Mouse (Mus musculus) brain, adult 2 months (tissue): ENCODE results near the gene Fetub.

Experiments used
- DNase-seq: peaks from one replicate; pipeline ENCODE4 v3.0.0; 2011; ENCODE audit warnings: low read depth, low spot score

The Fetub gene

DNA sequence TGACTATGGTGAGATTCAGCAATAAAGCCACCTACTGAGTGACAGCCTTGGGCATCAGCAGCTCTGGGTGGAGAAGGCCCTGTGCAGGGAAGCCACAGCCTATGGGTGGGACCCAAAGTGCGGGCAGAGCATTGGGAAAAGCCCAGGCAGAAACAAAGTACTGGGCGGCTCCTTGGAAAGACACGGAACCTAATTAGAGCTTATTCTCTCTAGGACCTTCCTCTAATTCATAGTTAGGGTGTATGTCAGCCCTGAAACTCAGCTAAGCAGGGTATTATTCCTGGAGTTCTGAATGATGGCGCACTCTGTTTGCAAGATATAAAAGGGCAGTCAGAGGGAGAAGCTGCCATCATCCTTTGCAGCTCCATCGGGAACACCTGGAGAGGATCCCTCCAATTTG lies at the start of gene Fetub:
Fetub (plus strand) TSS at position 301 of the 400 bp plus-strand sequence.
- no peak for DNase-seq

DNA sequence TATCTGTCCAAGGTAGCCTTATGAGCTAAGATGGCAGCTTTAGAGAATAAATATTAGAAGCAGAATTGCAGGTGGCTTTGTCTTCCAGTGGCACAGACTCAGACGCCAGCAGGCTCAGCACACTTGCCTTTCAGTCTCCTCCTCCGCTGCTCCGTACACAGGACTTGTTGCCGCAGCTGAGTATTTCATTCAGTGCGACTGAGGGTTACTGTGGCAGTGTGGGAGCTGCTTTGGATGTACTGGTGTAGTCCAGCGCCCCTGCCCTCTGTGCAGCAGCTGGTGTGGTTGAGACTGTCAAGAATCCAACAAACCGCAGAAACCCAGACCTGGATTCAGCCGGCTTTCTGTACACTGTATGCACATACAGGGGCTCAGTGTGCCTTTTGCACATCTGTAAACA lies 45.7 kb upstream of the Fetub start:
- peak; percentile 16 for DNase-seq

DNA sequence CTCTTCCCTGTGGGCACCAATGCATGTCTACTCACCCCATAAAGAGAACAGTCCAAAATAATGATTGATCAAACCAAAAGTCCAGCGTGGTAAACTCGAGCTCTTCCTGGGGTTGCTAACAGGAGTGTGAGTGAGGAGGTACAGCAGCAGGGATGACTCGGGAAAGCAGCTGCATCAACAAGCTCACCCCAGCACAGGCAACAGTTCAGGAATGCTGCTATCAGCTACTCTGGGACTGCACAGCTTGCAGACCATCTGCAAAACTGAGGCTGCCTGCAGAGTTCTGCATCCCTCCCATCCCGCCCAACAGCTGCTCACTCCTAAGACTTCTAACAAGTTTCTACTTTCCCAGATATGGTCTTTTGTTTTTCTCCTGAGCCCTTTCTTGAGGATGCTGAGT lies 44.8 kb upstream of the Fetub start:
- DNase-seq = peak; percentile 57

DNA sequence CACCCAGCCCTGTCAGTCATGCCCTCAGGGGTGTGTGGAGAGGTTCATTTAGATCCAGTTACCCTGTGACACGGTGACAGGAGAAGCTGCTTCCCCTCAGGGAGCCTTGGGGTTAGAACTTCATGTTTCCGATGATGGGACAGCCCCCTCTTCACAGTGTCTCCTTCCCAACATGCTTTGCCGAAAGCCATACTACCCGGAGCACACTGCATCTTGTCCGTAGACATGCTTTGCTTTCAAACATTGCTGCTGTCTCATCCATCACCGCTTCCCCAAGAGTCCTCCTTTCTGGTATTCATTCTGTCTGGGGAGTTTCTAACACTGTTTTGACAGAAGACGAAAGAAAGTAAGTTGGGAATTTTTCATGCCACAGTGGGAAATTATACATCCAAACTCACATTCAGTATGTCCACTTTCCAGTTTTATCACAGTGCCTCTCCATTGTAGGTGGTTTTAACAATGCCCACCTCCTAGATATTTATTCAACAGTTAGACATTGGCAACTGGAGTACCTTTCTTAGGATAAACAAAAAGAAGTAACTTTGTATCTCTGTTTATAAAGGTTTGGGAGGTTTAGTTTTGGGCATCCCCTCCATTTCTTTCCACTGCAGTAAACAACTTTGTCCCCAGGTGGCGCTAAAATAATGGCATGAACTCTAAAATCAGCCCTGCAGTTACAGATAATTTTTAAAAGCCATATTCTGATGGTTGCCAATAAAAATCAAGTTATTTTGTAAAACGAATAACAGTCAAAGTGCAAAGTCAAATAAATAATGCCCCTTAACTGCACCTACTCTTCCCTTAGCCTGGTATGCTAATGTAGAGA lies 41.7 kb upstream of the Fetub start:
- DNase-seq = peak; percentile 42

DNA sequence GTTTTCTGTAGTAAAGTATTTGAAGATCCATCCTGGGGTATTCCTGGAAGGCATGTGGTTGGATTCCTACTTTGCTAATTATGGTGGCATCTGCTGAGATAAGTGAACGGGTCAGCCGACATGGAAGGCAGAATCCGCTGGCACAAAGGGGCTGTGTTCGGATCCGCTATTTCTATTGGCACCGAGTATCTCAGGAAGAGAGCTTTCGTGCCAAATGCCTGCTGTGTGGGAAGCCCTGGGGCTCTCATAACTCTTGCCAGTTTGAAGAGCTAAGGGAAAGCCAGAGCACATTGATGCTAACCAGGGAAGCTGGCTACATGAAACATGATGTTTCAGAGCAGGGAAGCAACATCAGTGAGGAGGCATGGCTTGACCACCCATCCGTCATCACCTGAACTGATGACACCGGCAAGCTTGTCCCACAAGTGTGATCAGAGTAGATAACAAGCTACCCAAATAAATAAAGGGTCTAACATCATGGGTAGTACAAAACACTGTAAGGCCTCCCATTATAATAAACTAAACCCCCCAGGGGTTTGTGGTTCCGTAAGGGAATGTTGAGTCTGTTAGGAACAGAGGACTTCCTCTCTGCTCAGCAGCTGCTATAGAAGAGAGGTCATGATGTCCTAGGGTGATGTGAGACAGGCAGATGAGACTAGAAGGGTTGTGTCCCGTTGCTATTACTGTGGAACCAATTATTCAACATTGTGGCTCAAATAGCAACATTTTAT lies 40.3 kb upstream of the Fetub start:
- peak; percentile 53 for DNase-seq

DNA sequence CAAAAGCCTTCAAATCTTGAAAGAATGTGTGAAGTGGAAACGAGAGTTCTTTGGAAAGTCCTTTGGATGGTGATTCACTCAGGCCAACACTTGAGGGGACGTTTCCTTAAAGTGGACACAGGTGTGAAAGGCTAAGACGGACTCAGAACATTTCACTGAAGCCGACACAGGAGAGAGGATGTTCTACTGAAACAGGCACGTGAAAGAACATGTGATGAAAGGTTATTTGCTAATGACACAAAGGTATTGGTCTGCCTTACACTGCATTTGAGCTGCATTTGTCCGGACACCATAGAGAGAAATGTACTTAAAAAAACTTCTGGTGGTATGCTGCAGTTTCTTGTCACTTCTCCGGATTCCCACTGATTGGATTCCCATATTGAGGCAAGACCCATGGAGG lies 39.4 kb upstream of the Fetub start:
- DNase-seq = no peak

DNA sequence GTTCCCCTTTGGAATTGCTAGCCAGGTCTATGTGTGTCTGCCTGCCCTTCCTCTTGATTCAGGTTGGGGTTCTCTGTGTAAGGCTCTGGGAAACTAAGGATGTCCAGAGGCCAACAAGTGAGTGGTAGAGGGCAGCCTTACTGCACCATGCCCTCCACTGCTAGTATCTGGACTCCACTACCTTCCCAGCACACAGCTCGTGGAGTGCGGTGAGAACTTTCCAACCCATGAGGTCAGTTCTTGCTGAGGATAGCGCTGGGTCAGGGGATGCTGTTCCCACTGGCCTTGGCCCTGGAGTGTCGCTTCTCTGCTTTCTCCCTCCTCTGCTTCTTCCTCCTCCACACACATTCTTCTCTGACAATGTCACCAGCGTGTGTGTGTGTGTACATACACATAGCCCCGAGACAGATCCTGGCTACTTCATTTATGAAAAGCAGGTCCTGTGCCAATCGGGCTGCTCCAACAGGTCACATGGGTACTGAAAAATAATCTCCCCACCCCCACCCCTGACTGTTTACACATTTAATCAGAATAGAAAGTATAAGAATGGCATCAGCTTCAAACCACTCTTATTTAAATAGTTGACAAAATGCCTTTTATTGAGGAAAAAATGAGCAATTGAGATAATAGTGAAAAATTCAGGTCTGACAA lies 38.1 kb upstream of the Fetub start:
- no peak for DNase-seq

DNA sequence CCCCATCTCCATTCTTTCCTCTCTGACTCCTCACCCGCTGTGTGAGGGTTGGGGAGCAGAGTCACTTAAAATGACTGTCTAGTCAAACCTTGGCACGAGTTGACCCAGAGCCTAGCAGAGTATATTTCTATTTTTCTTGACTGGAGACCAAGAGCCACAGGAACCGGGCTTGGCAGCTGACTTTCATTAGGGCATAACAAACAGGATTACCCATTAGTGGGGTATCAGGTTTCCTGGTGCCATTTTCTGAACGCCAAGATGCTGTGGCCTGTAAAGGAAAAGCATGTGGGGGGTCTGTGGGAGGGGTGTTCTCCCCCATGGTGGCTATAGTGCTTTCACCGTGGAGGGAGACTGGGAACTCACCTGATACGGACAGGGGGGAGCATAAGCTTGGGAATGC lies 37.2 kb upstream of the Fetub start:
- no peak for DNase-seq

DNA sequence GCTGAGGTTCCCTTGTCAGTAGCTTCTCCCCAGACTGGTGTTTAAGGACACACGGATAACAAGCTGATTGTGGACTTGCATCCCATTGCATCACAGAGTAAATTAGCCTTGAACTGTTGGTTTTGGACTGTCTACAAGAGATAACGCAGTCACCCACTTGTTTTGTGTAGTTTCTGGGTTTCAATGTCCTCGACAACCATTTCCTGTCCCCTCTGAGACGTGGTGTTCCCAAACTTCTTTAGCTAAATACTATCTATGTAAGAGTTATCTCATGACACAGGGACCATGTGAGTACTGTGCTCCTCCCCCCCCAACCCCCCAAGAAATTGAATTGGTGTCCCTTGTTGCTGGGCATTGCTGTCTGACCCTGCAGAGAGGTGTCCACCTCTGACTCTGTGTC lies 36.6 kb upstream of the Fetub start:
- DNase-seq = no peak

DNA sequence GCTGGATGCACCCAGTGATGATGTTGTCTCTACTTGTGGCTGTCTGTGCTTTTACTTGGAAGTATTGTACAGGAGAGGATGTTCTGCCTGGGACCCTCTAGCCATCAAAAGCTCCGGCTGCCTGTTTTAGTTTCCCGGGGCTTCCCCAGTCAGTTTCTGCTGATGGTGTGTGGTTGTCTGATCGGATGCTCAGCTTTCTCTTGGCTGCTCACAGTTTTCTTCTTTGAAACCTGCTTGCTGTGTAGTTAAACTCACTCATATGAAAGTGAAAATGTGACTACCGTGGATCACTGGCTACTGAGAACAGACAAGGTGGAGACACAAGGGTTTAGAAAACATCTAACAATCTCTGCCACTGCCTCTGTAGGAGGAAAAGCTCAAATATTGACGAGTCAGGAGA lies 34.7 kb upstream of the Fetub start:
- DNase-seq = no peak

DNA sequence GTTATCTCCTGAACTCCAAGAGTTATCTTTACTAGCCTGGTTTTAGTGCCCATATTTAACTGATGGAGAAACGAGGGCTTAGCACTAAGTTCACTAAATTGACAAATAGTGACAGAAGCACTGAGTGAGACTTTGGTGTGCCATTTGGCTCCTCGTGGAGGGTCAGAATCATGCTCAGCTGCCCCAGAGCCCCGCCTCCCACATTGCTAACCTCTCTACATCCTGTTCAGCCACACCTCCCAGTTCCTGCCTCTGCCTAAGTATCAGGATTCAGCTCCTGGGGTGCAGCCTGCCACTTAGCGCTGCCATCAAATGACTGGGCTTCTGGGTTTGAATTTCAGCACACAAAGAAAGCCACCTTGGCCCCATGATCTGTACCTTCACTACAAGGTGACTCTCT lies 32.8 kb upstream of the Fetub start:
- DNase-seq = no peak

DNA sequence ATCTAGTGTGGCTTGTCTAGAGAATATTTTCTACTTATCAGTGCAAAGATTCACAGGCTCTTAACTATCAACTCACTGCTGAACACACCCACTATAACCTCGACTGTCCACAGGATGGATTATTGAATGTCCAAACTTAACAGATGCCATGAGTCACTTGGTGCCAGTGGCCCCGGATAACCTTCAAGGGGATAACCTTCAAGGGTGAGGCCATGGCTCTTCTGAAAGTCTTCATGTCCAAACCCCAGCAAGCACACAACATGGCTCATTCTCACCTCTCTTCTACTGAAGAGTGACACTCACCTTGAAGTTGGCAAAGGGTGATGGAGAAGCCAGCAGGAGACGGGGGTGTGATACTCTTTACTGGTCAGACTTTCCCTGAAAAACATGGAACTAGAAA lies 31.4 kb upstream of the Fetub start:
- DNase-seq = no peak

DNA sequence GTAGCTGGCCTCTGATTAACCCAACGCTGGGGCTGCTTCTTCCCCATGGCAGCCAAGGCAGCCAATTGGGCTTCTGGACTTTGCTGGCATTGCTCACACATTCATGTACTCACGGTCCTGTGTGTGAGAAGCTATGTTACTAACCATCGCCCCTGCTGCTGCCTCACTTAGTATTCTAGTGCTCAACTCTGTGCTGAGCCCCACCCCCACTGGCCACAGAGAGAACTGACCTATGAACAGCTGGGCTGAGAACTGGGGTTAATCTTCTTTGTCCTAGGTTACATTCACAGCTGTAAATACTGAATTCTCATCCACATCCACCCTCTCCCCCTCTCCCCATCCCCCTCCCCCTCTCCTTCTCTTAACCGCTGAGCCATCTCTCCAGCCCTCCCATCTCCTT lies 29.3 kb upstream of the Fetub start:
- DNase-seq = no peak

DNA sequence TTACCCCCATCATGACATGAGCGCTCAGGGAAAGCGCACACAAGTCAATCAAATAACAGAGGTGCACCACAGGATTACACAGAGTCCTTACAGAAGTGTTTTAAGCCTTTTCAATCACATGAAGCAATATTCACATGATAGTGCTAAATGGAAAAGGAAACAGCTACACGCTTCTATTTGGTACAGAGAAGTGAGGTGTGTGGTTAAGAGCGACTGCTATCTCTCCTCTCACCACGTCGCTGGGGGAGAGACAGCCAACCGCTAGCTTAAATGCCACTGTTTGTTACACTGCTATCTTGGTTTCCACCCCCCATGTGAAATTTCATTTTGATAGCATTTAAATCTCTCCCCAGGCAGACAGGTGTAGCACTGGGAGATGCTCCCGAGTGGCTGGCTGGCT lies 28.4 kb upstream of the Fetub start:
- no peak for DNase-seq

DNA sequence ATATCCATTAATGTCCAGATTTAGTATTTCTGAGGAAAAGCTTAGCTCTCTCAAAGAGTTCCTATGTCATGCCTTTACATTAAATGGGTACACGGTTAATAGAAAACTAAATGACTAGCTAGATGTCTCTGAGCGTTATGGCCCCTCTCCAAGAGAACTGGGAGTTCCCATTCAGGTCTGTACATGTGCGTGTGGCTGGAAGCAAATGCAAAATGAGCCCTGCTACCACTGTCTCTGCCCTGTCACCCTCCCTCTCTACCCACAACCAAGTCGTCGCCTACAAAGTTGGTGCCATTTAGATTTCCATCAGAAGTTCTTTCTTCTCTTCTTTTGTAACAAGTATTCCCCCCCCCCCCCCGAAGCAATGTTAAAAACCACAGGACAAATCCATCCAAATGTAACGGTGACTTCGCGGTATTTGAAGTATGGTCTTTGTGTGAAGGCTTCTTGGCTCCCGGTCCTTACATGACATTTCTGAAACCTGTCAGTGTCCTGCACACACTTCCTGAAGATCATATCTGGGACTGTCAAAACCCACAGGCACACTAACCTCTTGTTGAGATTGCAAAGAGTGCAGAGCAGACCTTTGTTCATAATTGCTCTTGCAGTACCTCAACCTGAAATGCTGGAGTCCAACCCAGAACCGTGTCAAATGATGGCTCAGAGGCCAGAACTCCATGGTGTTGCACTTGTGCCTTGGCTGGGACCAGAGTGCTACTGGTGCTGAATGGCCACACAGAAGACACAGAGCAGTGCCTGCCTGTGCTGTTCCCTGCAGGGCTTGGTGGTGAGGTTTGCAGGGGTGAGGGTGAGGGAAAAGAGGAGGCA lies 27.2 kb upstream of the Fetub start, which contains the start of gene Ahsg:
Ahsg (plus strand) TSS at position 595 of the 828 bp plus-strand sequence.
- no peak for DNase-seq

DNA sequence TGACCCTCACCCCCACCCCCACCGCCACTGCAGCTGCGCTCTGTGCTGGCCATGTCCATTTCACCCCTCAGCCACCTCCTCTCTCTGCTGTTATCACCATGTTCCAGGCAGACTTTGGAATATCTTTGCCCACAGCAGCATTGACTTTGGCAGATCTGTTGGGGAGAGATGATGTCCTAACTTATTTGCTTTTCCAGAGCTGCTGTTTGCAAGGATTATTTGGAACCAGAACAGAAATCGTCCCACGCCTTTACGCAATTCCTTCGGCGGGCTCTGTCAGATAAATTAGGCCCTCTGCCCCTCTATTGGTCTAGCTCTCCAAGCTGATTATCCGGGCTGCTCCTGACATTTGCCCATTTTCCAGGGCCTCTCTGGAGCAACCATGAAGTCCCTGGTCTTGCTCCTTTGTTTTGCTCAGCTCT lies 26.4 kb upstream of the Fetub start:
- no peak for DNase-seq

DNA sequence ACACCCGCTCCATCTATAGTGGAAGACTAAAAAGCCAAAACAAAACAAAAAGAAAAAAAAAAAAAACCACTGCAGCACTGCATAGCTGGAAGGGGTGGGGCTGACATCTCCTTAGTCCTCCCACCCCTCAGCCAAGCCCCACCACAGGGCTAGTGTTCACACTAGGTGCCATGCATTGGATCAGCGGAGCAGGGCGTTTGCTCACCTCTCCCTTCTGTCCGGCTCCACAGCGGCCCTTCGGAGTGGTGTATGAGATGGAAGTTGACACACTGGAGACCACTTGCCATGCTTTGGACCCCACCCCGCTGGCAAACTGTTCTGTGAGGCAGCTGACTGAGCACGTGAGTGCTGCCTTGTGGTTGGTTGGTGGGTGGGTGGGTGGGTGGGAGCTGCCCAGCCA lies 24.0 kb upstream of the Fetub start:
- no peak for DNase-seq

DNA sequence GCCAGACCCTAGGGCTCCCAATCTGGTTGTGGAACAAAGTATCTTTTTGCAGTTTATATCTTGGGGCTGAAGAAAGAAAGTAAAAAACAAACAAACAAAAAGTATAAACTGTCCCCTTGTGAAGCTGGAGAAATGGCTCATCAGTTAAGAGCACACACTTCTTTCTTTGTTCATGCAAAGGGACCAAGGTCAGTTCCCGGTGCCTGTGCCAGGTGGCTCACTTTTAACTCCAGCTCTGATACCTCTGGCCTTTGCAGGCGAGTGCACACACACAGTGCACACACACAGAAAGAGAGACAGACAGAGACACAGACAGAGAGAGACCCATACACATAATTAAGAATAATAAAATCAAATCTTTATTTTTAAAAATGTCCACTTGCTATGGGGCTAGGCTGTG lies 21.5 kb upstream of the Fetub start:
- no peak for DNase-seq

DNA sequence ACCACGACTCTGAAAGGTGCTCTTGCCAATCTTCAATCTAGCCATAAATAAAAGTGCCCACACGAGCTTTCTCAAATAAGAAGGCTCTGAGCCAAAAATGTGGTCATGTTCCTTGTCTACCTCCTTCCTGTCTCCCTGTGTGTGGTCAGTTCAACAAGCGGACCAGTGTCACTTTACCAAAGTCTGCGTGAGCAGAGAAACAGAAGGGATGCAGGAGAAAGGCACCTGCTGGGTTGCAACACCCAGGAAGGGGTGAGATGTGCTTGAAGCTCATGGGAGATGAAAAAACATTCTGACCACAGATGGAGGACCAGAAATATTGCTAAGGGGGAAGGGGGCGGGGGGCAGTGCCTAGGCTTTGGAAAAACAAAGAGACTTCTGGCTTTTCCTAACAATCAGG lies 18.8 kb upstream of the Fetub start:
- no peak for DNase-seq

DNA sequence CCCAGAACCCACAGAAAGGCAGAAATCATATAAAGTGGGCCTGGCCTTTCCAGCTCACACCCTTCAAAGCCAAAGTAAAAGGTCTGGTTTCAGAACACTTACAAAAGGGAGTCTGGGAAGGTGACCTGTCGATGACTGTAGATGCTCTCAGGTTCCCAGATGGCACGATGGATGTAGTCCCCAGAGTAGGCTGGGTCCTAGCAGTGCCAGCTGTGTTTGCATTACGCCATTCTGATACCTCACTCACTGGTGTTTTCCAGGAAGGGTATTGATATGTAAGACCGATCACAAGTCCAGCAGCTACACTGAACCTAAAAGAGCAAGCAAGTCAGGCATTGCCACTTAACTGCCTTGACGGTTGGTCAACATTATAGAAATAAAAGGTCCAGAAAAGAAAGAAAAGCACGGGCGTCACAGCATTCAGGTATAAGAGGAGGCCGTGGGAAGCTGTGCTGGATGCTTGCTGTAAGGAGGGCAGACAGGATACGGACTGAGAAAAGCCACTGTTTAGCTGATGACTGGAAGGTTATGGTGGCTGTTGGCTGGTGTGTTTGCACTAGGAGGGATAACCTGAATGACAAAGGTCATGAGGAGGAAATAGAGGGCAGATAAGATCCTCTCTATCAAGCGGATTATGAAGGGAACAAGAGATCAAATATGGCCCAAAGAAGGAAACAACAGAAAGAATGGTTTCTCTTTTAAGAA lies 18.1 kb upstream of the Fetub start:
- no peak for DNase-seq

DNA sequence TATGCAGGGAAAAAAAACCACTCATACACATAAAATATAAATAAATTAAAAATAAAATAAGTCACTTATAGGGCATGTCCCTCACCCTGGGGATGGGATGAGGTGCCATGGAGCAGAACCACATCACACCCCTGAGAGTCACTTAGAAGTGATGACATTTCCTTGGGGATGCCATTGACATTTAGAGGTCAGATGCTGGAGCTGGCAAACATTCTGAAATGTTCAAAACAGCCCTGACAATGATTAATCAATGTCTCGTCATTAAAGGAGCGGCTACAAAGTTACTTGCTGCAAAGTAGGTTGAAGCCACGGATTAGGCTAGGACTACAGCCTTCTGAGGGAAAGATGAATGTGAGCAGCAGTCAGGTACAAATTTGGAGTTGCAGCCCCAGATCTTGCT lies 16.8 kb upstream of the Fetub start:
- DNase-seq = no peak
